Mouse (Mus musculus) skeletal muscle tissue, adult 2 months (tissue): ENCODE measurements around the gene Spred1.
"Not testable (repeated sequence)": the region's sequence is repeated elsewhere in the genome, so short reads cannot be mapped to it uniquely, and the experiment has no call there.

ENCODE experiments used
- DNase-seq: peaks from one replicate; pipeline ENCODE4 v3.0.0-alpha.2; 2012; ENCODE audit warnings: low read depth, low spot score

Spred1 gene

DNA sequence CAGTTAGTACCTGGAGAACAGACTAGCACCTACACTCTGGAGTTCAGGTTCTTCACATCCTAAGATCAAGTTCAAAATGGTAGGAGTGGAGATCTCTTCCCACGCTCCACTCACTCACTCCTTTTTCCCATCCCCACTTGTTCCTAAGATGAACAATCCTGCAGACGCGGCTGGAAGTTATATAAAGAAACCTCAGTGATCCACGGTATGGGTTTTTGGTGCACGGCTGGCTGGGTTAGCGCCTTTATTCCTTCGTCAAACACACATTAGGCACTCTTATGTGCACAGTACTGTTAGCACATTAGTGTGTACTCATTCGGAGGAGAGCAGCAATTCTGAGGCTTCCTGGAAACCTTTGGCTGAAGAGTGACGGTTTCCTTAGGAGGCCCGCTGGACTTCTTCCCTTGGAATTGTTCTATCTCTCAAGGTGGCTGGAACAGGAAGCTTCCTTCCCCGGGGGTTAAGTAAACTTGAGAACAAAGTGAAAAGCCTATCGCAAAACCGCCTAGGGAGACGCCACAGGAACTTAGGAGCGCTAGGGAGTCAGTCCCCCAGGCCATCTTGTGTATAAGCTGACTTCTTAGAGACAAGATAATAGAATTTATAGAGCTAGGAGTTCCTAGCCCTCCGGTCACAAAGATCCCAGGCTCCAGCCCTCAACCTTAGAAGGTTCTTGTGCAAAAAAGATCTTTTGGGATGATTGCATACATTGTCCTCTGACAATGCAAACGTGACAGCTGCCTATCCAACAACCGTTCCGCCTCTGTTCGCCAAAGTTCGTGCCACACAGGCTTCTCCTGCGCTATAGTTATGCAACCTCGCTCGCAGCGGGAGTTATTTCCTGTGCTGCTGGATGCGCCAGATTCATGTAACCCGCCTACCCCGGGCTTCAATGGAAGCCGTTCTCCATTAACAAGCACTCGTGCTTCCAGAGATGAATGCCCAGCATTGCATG, 1.6 kb upstream of the Spred1 start:
- peak; percentile 73 for DNase-seq

DNA sequence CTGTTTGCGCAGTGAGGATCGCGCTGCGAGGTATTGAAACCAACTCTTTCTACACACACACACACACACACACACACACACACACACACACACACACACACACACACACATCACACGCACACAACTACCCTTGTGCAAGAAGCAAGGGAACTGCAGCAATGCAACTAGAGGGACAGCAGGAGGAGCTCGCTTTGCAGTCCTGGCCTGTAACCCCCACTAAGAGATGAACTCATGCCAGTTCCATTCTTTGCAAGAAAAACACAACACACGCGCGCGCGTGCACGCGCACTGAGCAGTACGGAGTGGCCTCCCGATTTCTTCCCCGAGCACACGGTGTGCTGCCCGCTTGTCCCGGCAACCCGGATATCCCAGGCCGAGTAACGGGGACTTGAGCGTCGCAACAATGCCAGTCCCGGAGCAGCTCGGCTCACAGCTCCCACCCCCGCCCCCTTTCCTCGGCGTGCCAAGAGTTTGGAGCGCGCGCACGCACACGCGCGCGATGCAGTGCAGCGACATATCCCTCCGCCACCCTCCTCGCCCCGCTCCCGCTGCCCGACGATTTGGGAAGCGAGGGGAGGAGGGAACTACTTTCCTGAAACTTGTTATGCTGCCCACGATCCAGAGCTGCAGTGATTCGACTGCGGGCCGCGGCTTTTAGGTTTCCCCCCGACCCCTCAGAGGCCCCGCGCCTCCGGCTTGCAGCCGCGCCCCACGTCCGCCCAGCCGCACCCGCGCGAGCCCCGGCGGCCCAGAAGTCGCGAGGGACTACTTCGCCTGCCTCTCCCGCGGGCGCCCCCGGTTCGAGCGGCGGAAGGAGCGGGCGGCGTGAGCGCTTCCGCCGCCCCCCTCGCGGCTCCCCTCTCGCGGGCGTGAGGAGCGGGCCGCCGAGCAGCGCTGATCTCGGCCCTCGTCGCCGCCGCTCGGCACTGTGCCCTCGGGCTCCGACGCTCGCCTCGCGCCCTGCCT, 645 bp upstream of the Spred1 start:
- peak; percentile 94 for DNase-seq

DNA sequence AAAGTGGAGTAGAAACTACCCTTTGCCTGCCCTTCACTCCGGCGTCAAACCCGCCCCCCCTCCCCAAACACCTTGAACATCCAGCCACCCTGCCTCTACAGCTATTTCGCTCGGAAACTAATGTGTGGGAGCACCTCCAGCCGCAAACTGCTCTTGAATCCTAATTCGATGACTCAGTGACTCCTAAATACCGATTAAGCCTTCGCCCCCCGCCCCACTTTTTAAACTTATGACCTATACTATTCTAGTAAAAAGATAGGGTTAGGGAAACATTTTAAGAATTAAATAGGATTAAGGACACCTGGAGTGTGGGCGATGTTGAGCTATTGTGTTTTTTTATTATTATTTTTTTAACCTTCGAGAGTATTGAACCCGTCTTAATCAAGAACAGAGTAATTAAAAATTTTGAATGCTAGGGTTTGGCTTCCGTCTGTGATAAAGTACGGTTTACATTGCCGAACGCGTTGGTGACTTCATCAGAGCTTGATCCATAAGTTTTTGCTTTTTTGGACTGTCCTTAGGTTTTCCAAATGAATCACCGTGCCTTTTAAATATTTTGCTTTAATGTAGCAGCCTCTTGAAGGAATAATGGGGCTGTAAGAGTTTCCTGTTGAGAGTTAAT, 921 bp downstream of the Spred1 start:
- DNase-seq, result no peak

DNA sequence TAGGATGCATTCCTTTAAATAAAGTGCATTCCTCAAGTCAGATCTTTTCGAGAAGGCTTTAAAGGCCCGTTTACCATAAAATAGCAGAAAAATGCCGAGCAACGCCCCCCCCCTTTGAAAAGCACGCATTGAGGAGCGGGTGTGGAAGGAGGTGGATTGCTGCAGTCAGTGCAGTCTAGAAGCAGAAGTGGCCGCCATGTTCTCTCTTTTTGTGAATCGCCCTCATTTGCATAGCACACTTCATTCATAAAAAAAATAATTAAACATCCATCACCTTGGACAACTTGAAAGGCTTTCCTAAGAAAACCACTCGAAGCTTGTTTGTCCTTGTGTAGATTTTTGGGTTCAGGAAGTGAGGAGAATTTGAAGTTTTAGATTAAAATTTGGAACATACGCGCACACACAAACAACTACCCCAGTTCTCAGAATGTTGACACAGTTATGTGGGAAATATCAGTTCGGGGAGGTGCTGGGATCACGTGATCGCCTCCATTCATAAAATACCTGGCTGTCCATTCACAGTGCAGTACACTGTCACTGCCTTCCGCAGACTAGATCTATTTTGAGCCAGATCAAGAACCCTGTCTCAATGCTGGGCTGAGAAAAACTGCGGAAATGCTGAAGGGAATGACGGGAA, 1.6 kb downstream of the Spred1 start:
- DNase-seq, result peak; percentile 52

DNA sequence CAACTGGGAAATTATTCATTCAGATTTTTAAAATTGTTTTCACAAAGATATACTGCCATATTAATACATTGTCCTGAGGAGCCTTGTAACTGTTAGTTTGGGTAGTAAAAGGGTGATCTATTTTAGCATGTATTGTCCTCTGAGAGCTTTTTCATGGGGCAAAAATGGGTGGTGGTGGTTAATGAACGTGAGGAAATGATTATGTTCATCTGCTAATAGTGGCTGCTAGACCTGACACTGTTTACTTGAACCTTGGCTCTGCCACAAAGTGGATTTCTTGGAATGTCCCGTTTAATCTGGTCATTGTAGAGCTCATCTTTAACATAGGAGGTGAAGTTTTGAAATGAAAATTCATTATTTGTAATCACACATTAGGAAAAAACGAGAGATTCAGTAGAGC, 2.5 kb downstream of the Spred1 start:
- DNase-seq, result no peak

DNA sequence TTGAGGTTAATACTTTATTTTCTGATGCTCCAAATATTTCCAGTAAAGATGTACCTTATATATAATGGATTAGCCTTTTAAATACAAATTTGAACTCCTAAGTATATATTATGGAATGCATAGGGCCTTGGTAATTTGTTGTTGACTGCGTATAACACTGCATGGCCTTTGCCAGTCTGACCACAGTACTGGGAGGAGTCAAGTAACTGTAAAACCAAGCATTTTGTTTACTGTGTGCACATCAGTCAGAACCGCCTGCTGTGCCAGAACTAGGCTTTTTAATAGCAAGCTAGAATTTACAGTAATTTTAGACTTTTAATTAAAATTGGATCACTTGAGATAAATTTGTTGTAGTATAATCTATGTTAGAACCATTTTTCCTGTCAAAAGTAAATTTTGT, 3.7 kb downstream of the Spred1 start:
- DNase-seq, result no peak

DNA sequence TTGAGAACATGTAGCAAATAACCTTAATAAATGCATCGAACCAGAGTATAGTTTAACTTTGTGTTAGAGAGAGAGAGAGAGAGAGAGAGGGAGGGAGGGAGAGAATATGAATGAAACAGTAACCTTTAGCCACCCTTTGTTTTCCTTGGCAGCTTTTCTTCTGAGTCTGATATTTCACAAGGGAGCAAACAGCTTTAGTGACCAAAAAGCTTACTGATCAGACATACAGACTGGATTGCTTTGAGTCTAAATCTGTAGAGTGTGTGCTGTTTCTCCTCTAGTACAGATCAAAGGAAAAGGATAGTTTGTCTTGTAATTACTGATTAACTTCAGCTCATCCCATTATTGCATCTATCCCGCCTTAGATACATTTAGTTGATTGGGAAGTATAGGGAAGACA, 8.0 kb downstream of the Spred1 start:
- no peak for DNase-seq

DNA sequence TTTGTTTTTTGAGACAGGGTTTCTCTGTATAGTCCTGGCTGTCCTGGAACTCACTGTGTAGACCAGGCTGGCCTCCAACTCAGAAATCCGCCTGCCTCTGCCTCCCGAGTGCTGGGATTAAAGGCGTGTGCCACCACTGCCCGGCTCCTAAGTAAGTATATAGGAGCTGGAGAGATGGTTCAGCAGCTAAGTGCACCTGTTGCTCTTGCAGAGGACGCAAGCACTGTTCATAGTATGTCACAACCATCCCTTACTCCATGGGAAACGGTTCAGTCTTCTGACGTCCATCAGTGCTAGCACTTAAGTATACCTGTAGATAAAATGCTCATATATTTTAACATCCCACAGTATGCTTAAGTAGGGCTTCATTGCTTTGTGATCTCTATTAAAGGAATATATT, 9.9 kb downstream of the Spred1 start:
- DNase-seq, result not testable (repeated sequence)

DNA sequence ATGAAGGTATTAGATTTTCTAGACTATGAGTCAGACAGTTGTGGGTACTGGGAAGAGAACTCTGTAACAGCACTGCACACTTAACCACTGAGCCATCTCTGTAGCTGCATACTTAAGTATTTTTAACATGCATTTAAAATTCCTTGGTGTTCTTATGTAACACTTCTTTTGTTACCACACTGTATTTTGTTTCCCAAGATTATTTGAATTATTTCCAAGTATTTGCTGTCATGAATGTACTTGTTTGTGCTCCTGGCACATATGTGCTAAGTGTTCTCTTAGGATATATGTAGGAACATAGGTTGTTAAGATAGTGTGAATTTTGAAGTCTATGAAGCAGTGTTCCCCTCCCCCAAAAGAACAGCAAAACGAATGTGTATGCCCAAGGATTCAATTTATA, 10.7 kb downstream of the Spred1 start:
- no peak for DNase-seq

DNA sequence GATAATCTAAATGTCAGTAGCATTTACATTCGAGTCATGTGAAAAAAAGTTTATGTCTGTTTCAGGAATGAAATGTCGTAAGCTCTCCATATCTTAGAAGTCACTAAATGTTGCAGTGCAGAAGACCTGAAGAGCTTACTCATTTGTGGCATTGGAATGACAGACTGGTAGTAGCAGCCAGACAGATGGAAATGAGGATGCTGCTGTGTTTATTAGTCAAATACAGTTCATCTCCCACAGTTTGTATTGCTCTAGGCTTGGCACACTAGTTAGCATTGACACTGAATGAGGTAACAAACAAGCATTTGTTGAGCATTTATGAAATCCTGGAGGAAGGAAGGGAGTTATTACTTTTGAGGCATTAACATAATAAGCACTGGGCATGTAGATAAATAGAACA, 12.4 kb downstream of the Spred1 start:
- no peak for DNase-seq

DNA sequence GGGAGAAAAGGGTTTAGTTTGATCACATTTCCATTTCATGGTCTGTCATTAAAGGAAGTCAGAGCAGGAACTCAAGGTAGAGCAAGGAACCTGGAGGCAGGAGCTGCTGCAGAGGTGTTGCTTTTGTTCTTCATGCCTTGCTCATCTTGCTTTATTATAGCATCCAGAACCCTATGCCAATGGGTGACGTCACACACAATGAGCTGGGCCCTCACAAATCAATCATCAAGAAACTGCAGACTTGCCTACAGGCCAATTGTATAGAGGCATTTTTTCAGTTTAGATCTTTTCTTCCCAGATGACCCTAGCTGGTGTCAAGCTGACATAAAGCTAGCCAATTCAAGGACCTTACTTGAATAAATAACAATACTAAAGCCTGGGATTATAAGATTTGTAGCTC, 16.6 kb downstream of the Spred1 start:
- DNase-seq, result no peak

DNA sequence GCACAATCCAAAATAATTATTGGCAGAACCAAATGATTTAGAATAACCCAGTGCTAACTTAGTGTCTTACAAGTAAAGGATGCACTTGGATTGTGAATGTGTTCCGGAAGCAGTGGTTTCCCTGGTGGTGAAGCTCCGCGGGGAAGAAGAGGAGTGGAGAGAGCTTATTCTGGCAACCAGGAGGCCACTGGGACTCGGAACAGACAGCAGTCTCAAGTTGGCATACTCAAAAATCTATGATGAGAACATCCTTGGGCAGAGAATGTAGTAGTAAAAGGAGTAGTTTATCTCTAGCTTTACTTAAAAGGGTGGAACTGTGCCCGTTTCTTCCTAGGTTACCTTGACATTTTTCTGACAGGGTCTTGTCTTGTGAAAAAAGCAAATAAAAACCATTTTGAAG, 17.8 kb downstream of the Spred1 start:
- DNase-seq, result no peak

DNA sequence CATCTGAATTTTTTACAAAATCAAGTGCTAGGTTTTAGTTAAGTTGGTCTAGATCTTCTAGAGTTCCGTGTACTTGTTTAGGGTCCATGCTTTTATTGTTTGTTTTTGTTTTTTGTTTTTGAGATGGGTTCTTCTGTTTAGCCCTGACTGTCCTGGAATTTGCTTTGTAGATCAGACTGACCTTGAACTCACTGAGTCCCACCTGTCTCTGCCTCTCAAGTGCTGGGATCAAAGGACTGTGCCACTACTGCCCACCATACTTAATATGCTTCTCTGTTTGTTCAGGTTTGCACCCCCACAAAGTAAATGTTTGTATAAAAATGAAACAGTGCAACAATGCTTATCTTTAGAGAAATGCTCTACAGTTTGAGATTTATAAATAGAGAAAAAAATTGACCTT, 18.8 kb downstream of the Spred1 start:
- DNase-seq, result no peak

DNA sequence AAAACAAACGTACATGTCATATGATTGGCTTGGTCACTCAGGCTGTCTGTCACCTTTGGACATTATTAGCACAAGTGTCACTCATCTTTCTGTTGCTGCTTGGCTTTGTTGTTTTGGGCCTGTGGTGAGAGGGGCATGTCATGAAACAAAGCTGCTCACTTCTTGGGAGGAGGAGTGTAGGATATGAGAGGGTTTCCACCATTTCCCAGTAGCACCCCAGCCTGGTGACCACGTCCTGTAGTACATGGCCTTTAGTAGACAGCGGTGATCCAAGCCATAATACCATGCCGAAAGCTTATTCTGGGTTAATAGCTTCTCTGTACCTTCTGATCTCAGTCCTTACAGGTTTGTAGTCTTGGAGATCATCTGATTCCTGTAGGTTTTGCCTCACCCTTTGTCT, 21.9 kb downstream of the Spred1 start:
- DNase-seq, result no peak

DNA sequence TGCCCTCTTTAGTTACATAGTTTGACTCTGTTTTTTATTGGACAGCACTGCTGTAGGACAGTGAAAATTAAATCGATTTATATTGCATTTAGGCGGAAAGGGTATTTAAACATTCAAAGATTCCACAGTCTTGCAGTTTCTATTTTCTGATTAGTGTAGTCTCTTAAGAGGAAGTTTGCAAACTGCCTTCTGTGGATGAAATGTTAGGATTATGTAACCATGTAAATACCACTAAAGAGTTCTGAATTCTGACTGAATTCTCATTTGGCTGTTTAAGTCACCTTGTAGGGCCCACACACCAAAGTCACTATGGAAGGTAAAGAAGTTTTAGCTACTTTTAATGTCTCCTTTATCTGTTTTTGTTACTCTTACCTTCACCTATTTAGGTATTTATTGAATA, 24.9 kb downstream of the Spred1 start:
- no peak for DNase-seq

DNA sequence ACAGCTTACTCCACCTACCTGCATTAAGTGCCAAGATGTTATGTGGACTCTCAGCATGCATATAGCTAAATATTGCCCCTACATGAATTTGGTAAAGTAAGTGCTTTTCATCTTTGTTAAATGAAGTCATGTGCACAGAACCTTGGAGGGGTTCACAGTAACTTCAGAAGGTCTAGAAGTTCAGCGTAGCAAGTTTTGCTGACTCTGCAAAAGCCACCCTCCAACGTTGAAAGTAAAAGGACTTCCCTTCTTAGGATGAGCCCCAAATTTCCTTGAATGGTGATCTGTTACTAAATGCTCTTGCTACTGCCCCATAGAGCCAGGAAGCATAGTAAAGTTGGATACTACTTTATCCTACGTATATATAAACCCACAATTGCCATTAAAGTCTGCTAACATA, 25.4 kb downstream of the Spred1 start:
- no peak for DNase-seq

DNA sequence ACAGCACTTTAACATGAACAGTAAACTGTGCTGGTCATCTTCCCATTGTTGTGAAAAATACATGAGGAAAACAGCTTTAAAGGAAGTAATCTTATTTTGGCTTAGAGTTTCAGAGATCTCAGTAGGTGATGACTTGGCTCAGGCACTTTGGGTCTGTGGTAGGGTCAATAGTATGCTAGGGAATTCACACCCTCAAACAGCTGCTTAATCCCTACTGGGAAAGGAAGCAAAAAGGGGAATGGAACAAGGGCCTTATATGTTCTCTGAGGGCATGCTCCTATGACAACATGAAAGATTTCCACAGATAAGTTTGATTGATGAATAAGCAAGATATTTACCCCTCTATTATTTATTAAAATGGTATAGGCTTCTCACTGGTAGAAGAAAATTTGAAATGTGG, 31.0 kb downstream of the Spred1 start:
- DNase-seq, result no peak

DNA sequence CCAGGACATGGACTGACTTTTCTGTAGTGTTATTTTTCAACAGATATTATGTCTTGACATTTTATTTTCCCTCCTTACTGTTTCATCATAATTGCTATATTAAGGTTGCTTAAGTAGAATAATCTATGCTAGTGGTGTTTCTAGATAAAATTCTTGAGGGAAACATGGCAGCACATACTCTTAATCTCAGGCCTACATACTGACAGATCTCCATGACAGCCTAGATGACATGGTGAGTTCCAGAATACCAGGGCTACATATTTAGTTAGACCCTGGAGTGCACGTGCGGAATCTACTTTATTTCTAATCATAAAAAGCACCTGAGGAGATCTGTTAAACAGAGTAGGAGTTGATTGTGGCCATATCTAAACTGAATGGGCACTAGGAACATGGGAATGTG, 47.2 kb downstream of the Spred1 start:
- no peak for DNase-seq

DNA sequence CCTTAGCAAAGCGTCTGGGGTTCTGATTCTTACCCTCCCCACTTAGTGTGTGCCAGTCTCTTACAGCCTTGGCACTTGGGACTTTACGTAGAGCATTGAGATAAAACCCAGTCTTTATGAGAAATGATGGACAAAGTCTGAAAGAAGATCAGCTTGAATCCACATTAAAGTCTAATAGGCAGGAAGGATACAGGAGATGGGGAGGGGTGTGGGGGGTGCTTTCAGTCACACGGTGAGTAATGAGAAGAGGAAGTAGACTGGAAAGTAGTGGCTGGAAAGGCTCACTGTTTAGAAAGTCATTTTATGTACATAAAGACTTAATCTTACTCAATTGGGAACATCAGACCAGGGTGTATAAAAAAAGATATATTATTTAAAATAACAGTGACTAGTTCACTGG, 47.9 kb downstream of the Spred1 start:
- no peak for DNase-seq

DNA sequence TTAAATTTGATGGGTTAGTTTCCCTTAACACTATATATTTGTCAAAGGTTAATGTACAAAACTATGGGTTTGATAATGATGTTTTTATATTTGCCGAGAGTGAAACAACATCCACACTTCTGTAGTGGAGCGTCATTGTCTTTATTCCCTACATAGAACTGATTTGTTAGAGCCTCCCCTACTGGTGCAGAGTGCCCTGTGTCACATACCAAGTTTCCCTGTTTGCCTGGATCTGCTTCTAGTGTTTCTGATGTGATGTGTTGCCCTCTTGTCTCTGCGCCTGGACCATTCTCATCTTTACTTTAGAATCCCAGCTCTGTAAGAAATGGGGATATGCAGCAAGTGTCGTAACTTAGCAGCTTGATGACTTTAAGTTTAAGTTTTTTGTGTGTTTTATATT, 51.8 kb downstream of the Spred1 start:
- no peak for DNase-seq

DNA sequence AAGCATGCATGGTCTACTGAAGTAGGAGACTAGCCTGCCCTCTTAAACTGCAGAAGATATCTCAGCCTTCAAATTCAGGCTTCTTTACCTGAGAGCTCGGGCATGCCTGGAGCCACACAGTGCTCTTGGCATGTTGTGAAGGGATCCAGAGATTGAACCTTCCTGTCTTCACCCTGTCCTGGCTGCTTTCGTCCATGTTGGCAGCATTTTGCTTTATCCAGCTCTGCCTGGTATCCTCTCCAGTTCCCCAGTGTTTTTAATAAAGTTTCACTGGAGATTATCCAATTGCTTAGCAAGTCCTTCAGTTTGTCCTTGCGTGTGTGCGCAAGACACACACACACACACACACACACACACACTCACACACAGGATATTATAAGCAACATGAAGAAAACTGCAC, 54.9 kb downstream of the Spred1 start:
- DNase-seq, result no peak

DNA sequence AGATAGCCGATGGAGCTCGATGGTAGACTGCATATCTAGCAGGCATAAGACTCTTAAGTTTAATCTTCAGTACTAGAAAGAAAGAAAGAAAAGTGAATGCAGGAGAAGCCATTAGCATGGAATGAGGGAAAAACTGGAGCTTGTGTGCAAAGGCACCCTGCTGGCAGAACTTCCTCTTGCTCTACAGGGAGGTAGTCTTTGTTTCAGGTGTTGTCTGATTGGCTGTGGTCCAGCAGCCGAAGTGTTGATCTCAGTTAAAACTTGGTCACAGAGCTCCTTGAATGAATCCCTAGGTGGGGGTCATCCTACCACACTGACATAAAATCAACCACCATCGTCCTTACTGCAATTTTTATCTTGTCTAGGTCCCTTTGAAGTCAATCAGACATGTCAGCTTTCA, 55.8 kb downstream of the Spred1 start:
- no peak for DNase-seq
